Mouse (Mus musculus): ENCODE measurements around the gene Chd3.

- TF ChIP-seq POLR2A (IDR thresholded peaks at IDR 0.05; ENCODE audit: low read depth, low read length) (no peak), CTCF (IDR thresholded peaks at IDR 0.05; ENCODE audit: extremely low read depth, insufficient read depth, insufficient read length, insufficient replicate concordance) (no peak)
These were observed 34.7 kb upstream of the Chd3 start for GRCm38 (mm10) chr11:69403691-69404594.
